Mouse (Mus musculus) A20 (cell line): ENCODE data around the gene Rrp9.

Experiments
- DNase-seq: peaks from one replicate; pipeline ENCODE4 v3.0.0-alpha.2; 2011; ENCODE audit warnings: low read depth, low spot score

Rrp9 gene

DNA sequence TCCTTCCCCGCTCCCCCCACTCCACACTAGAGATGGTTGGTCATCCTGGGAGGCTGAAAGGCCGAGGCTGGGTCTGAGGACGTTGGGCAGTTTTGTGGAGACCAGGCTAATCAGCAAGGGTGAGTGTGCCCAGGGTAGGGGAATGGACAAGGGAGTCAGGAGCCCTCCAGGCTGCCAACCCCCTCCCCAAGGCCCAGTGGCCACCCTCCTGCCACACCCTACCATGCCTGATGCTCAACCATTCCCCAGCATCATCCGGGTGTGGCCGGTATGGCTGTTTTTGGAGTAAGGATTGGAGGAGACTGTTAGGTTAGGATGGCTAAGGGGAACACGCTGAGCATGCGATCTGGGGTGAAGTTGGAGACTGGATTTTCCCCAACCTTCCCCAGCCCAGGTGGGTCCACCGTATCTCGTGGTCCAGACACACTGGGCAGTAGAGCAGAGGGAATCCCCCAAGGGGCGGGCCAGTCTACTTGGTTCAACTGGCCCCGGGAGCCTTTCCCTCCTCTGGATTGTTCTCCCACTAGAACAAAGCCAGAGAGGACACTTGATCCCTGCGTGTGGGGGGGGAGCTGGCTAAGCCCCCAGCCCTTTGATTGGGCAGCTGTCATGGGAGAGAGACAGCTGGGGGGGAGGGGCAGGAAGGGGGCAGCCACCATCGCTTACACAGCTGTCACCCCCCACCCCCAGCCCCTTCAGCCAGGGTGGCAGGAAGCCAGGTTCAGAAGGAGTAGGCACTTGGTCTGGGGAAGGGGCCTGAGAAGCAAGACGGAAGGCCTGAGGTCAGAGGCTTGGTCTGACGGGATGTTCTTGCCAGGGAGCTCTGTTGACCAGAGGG lies 19.2 kb upstream of the Rrp9 start:
- no peak for DNase-seq

DNA sequence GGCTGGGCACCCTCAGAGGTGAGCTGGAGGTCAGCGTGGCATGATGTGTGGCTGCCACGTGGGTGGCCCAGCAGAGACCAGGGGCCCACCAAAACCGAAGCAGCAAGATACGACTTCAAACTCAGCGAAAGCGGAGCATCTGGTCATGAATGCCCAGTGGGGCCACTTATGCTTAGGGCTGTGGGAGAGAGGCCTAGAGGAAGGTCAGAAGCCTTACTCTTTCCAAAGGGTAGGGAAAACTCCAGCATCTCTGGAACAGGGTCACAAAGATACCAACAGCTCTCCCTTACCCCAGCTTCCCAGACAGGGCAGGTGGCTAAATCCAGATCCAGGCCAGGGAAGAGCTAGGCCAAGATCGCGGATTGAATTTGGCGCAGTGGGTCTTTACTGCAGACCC lies 18.6 kb upstream of the Rrp9 start:
- no peak for DNase-seq

DNA sequence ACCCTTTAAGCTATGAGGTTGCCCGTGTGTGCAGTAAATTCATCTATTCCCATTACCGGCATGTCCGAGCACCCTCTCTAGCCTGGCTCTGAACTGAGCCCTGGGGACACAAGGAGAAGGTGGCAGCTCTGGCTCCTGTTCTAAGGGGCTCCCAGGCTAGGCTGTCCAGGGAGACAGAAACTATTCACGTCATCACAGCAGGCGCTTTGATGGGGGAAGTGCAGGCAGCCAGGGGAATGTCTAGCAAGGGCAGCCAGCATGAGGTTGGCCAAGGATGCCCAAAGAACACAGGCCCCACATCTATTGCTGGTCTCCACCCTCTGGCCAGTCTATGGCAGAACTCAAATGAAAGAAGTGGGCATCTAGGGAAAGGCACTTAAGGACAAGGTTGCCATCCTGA lies 17.8 kb upstream of the Rrp9 start:
- DNase-seq: no peak

DNA sequence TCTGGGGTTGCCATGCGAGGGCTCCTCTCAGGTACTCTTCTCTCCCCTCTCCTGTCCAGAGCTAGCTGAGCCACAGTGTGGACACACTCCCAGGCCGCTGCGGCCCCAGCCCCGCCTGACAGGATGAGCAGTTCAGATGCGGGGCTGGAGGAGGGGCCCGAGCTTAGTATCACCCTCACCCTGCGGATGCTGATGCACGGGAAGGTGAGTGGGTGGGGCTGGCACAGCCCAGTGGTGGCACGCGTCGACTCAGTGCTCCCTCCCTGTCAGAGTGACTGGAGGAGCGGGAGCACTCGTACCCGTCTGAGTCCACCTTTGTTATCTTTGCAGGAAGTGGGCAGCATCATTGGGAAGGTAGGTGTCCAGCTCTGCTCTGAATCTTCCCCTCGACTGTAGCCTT lies 15.8 kb upstream of the Rrp9 start:
- DNase-seq: no peak

DNA sequence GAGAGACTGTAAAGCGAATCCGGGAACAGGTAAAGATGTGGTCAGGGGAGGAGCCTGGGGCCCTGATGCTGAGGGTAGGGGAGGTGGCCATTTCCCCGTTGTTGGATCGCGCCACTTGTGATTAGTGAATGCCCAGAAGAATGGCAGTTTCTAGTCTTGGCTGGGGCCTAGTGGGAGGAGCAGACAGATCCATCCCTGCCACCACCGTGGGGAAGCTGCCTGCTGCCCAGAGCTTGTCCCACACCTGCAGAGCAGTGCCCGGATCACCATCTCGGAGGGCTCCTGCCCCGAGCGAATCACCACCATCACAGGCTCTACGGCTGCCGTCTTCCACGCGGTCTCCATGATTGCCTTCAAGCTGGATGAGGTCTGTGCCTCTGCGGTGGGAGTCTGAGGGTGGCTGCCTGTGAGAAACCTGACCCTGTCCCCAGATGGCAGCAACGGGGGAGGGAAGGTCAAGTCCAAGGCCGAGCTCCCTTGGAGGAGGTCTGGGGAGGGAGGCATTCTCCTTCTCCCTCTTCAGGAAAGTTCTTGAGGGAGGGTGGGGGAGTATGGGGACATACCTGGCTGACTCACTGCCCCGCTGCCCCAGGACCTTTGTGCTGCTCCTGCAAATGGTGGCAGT lies 15.2 kb upstream of the Rrp9 start:
- DNase-seq: no peak

DNA sequence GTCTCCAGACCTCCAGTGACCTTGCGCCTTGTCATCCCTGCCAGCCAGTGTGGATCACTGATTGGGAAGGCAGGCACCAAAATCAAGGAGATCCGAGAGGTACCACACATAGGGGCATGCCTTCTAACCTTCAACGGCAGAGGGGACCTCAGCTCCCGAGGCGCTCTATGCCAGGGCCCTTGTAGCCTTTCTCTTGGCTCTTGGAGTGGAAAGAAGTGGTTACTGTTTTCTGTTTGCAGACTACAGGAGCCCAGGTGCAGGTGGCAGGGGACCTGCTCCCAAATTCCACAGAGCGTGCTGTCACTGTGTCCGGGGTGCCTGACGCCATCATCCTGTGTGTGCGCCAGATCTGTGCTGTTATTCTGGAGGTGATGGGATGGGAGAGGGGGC lies 14.7 kb upstream of the Rrp9 start:
- no peak for DNase-seq

DNA sequence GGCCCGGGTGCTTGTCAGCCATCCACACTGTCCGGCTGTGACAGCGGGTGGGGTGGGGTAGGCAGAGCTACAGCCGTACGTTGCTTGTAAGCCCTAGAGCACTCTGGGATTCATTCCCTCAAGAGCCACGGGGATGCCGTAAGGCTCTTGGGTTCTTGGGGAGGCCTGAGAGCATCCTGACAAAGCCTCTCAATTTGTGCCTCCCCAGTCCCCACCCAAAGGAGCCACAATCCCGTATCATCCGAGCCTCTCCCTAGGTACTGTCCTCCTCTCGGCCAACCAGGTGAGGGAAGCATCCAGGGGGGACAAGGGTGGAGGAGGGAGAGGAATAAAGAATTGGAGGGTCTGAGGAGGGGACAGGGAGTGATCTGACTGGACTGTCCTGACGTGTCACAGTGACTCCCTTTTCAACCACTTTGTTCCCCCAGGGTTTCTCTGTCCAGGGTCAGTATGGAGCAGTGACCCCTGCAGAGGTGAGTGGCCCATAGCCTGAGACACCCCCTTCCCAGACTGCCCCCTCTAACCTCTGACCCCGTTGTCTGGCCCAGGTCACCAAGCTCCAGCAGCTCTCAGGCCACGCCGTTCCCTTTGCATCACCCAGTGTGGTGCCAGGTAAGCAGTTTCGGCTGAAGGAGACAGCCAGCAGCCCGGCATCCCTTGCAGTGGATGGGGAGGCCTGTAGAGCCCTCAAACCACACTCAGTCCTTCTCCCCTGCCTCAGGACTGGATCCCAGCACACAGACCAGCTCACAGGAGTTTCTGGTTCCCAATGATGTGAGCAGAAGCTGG lies 13.9 kb upstream of the Rrp9 start:
- no peak for DNase-seq

DNA sequence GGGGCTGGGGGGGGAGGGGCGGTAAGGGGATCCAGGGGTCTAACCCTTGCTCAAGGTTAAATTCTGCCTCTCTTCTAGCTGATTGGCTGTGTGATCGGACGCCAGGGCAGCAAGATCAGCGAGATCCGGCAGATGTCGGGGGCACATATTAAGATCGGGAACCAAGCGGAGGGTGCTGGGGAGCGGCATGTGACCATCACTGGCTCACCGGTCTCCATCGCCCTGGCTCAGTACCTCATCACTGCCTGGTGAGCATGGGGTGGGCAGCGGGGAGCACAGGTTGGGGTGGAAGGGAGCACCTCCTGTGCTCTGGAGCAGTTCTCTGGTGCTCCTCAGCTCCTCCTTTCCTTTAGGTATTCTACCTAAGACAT lies 13.3 kb upstream of the Rrp9 start:
- DNase-seq: no peak

DNA sequence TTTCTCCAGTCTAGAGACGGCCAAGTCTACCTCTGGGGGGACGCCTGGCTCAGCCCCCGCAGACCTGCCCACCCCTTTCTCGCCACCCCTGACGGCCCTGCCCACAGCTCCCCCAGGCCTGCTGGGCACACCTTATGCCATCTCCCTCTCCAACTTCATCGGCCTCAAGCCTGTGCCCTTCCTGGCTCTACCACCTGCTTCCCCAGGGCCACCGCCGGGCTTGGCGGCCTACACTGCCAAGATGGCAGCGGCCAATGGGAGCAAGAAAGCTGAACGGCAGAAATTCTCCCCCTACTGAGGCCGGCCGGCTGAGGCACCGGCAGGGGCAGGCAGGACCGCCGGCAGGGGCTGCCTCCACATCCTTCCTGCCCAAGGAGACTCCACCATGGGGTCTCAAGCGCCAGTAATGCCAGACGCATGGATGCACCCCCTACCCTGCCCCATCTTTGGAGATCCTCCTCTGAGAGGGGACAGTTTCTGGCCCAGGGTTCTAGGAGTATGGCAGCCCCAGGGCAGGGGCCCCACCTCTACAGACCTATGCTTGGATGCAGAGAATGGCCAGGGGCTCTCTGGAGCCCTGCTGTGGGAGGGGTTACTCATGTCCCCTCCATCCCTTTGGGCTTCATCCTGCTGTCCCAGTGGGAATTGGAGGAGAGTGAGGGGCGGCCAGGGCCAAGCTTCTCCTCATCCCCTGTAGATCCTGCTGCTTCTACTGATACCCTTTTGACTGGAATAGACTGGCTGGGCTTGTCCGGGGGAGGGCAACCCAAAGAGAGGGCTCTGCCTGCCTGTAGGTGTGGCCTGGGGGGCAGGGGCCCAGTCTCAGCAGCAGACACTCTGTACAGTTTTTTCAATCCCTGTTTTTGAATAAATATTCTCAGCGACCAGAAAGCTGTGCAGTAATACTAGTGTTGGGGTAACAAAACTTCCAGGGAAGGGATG lies 12.4 kb upstream of the Rrp9 start:
- no peak for DNase-seq

DNA sequence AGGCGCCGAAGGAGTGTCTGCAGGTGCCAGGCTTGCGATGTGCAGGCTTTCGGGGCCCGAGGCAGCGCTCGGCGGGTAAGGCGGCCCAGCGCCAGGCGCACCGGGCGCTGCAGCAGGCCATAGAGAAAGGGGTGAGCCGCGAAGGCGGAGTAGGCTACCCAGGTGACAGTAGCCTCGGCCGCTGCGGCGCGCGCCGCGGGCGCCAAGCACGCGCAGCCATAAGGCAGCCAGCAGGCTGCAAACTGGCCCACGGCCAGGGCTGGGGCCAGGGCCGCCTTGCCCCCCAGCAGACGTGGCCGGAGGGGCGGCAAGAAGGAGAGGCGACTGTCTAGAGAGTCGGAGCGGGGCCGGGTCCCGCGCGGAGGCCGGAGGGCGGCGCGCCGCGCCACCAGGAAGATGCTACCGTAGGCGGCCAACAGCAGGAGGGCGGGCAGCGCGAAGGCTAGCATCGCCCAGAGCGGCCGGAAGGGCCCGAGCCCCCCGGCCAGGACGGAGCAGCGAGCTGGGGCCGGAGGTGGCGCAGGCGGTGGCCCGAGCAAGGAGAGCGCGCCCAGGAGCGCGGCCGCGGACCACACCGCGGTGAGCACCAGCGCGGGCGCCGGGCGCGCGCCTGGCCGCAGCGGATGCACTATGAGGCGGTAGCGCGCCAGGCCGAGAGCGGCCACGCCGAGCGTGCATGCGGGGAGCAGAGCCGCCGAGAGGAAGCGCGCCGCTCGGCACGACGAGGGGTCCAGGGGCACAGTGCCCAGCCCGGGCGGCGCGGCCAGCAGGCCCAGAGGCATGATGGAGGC lies 10.8 kb upstream of the Rrp9 start:
- no peak for DNase-seq

DNA sequence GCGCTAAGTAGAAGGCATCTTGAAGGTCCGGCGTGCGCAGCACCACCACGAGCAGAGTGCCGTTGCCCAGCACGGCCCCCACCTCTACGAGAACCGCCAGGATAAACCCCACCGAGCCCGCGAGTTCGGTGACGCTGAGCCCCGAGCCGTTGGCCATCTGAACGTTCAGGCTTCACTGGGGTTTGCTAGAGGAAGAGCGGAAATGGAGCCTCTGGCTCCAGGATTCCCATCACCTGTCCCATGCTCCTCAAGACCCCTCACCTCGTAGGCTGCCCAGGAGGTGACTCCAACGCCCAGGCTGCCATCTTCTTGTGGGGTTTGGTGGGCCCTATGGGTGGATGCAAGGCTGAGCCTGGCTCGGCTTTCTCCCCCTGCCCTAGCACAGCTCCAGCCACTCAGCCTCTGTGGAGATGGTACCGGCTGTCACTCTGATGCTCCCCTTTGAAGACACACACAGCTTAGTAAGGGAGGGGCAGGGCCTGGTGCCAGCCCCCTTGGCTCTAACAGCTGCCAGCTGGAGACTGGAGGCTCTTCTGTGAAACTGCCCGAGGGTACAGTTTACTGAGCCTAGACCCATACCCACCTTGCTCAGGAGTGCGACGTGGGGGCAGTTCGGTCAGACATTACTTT lies 10.1 kb upstream of the Rrp9 start, which contains the start of gene Gpr62:
Gene Gpr62 (minus strand): TSS at position 368 of the 630 bp plus-strand sequence.
- no peak for DNase-seq

DNA sequence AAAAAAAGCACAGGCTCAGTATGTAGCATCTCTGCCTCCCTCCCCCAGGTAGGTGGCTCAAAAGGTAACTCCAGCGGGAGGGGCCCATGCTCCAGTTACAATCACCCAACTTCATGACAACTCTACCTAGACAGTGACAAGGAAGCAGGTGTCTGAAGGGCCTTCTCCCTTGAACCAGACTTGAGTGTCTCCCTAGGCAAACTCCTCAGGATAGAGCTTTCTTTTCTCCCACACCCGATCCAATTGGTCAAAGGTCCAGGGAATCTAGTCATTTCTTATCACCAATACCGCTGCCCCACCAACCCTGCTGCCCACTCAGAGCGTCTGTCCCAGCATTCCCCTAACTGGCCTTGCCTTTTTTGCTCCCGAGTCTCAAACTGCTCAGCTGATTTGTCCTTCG lies 9.0 kb upstream of the Rrp9 start:
- no peak for DNase-seq

DNA sequence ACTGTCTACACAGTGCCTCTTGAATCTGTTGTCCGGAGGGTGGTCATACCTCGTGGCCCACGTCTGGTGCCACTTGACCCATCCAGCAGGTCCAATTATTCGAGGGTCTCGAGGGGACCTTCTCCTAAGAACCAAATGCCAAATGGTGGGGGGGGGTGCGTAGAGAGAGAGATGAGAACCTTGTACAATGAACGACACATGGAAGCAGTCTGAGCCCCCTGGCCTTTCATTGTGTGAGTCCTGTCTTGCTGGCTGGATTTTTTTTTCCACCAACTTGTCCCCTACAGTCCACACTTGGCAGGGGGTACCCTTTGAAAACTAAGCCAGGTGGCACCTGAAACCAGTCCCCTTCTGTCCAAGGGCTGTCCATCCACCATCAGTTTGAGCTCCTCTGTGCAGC lies 8.0 kb upstream of the Rrp9 start:
- no peak for DNase-seq

DNA sequence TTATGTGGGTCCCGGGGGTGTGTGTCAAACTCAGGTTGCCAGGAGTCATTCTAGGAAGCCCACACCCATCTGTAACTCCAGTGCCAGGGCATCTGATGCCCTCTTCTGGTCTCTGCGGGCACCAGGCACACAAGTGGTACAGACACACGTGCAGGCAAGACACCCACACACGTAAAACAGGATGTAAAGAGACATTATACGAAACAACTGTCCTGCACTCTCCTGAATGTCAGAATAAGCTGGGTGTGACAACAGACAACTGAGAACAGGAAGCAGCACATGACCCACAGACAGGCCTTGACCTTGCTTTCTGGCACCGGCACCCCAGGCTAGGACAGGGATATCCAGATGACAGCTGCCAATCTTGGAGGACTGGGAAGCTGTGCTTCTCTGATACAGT lies 6.4 kb upstream of the Rrp9 start:
- peak; percentile 57 for DNase-seq

DNA sequence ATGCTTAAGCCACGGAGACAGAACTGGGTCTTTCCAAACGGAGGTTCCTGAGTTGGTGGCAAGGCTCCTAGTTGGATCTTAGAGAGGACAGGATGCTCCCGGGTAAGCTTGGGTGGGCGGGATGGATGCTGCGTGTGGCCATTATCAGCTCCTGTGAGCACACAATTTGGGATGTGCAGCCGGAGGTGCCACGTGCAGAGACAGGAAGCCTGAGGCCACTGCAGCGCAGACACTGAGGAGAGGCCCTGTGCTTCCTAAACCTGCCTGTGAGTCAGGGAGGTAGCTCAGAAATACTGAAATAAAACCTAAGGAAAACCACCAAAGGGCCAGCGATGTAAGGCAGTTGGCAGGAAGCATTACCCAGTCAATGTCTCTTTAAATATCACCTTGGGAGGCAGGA lies 6.0 kb upstream of the Rrp9 start:
- no peak for DNase-seq

DNA sequence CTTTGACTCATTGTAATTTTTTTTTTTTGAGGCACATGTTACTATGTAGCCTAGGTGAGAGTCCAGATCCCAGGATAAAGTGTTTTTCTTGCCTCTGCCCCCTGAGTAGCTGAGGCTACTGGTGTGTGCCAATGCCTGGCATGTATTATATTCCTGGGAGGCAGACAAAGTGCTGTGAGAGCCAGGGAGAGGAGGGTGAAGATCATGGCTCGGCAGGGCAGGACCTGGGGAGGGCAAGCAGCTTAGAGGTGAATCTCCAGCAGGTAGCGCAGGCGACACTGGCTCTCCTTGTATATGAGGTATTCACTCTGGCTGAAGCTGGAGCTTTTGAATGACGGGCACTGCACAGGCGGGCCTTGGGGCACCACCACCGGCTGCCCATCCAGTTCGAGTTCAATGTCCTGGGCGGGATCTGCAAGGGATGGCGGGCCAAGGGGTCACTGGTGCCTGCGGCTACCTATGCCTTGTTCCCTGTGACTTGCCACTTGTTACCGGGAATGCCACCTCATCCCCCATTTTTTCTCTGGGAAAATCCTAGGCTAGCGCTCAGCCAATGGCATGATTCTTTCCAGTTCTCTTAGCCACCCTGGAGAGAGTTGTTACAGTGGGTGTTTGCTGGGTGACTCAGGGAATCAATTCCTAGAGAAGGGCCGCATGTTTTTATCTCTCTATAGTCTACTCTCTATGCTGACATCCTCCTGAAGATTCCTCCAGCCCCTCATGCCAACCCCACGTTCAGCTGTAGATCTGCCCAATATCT lies 4.6 kb upstream of the Rrp9 start:
- DNase-seq: no peak

DNA sequence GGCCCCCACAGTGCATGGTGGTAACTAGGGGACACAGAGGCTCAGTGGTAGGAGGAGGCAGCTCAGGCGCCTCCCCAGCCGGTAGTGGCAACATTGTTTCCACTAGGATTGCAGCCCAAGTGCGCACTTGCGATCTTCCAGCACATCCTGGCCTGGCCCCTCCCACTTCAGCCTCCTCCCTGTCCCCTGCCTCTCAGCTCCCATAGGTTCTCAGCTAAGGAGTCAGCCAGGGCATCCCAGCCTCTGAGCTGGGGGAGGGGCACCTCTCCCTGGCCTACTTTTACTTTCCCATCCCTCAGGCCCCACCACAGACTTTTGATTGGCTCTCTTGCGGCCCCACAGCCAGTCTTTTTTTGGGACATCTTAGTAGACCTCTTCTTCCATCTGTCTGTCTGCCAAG lies 3.9 kb upstream of the Rrp9 start:
- no peak for DNase-seq

DNA sequence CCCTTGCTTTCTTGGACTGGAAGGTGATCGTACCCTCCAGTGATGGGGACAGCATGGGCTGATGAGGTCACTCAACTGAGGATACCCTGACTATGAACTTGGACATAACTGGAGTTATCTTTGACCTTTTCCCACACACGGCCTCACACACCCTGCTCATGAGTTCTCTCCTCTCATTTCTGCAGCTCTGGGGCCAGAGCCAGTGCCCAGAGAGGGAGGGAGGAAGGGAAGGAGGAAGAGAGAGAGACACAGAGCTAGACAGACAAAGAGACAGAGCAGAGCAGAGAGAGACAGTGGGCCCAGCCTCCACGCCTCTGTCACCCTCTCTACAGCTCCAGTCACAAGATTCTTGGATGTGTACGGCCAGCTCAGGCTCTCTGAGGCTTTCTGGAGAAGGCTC lies 3.4 kb upstream of the Rrp9 start:
- no peak for DNase-seq

DNA sequence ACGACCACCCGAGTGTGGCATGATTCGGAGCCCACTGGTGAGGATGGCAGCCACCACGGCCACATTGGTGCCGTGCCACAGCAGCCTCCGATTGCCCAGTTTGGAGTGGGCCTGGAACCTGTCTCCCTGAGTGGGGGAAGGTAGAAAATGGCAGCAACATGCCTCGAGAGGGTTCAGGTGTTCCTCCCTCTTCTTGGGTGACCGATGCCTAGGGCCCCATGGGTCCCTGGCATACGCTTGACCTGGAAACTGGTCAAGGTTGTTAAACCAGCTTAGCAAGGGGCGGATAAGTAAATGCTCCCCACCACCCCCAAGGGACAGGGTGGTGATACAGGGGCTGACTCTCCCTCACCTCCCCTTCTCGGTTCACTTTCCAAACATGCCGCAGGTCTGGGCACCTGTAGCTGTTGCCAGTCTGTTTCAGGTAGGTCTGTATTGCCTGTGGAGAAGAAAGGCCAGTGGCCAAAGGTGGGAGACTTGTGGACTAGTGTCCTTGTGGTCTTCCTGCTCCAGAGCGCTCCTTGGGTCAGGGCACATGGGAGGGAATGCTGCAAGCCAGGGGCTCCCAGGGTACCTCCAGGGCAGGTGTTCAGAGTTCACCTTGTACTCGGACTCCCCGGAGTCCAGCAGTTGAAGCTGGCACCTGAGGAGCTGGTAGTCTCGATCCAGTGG lies 2.5 kb upstream of the Rrp9 start:
- DNase-seq: no peak
